Mouse (Mus musculus): ENCODE results near the gene Notch4. TPM values are rescaled to one million over a fixed set of nuclear protein-coding genes. Genes with fewer than 3 reads are reported as not detected.

The Notch4 gene
- total and polyA plus RNA-seq, 3 experiments: 0.25 TPM; not detected in 2

DNA sequence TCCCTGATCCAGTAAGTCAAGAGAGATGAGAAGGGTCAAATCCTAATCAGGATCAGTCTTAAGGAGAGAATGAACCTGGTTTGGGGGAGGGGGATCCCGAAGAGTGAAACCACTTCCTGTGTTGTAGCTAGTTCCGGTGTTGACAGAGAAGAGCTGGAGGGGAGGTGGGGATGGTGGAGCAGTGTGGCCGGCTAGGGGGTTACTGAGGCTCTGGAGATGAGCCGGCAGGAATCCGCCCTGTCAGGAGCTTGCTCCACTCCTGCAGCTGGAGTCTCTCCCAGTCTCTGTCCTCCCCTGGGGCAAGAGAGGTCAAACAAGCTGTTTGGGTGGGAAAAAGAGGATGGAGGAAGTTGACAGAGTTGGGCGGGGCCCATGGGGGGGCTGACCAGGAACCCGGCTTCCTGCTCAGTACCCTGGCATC, 25.6 kb downstream of the Notch4 start, which contains the start of gene Gpsm3 (continued):
- peak; percentile 72 for TF ChIP-seq MXI1 (IDR thresholded peaks at IDR 0.05; ENCODE audit: low read depth, low read length)
- TF ChIP-seq USF2 (conservative IDR thresholded peaks at IDR 0.05; ENCODE audit: low read depth, low read length): no peak
- TF ChIP-seq CTCF (conservative IDR thresholded peaks at IDR 0.05 in 1 of 2, IDR thresholded peaks at IDR 0.05 in 1 of 2; ENCODE audit: low read depth in 2 of 2, low read length in 2 of 2): no peak
- no peak for TF ChIP-seq JUND (conservative IDR thresholded peaks at IDR 0.05; ENCODE audit: low read depth, low read length)
- TF ChIP-seq RCOR1 (conservative IDR thresholded peaks at IDR 0.05; ENCODE audit: low read depth, low read length): no peak
- peak; percentile 92; the same call in 1 of the 2 replicates for TF ChIP-seq SIN3A (IDR thresholded peaks at IDR 0.05; ENCODE audit: low read length)
- peak; percentile 47; the same call in 1 of the 2 replicates for TF ChIP-seq TCF12 (IDR thresholded peaks at IDR 0.05; ENCODE audit: low read depth, low read length)
- no peak for TF ChIP-seq ZKSCAN1 (IDR thresholded peaks at IDR 0.05; ENCODE audit: borderline replicate concordance, low read depth, low read length)
- TF ChIP-seq ZNF384 (IDR thresholded peaks at IDR 0.05; ENCODE audit: low read depth, low read length): no peak

DNA sequence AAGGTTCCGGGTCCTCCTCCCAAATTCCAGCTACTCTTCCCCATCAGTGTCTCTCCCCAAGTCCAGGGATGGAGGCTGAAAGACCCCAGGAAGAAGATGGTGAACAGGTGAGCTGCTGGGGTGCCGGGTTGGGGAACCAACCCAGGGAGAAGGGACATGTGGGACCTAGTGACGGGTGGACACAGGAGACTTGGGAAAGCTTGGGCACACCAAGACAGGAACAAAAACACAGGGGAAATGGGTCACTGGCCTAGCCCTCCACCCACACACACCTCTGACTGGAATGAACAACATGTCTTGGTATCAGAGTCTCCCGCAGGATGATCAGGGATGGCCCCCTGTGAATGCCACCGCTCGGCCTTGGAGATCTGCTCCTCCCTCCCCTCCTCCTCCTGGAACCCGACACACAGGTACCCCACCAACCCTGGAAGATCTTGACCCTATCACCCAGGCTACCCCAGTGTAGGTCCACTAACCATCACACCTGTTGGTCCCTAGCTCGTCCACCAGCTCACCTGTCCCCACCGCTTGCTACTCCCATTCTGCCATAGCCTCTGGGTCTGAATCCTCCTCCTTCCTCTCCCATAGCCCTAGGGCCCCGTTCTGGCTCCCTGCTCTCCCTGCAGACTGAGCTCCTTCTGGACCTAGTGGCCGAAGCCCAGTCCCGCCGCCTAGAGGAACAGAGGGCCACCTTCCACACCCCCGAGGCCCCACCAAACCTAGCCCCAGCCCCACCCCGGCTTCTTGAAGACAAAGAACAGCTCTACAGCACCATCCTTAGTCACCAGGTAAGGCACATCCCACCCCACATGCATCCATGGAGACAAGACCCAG, 26.3 kb downstream of the Notch4 start:
- TF ChIP-seq RCOR1 (conservative IDR thresholded peaks at IDR 0.05; ENCODE audit: low read depth, low read length) (no peak), GABPA (IDR thresholded peaks at IDR 0.05; ENCODE audit: insufficient replicate concordance, low read depth, low read length) (no peak), MYC (IDR thresholded peaks at IDR 0.05; ENCODE audit: low read depth, low read length) (no peak), TCF12 (IDR thresholded peaks at IDR 0.05; ENCODE audit: low read depth, low read length) (no peak), POLR2AphosphoS2 (IDR thresholded peaks at IDR 0.05; ENCODE audit: low read depth, low read length) (no peak), JUND (conservative IDR thresholded peaks at IDR 0.05; ENCODE audit: low read depth, low read length) (no peak), MEF2A (IDR thresholded peaks at IDR 0.05; ENCODE audit: borderline replicate concordance, low read depth, low read length) (no peak), BHLHE40 (IDR thresholded peaks at IDR 0.05; ENCODE audit: low read depth, low read length) (no peak), USF2 (conservative IDR thresholded peaks at IDR 0.05; ENCODE audit: low read depth, low read length) (no peak), POLR2A (IDR thresholded peaks at IDR 0.05; ENCODE audit: low read depth, low read length) (no peak)
- H3K4me1 ChIP-seq (ENCODE audit: control insufficient read depth in 1 of 2, insufficient read depth in 2 of 2): peaks cover 8 to 49% of the 10 kb centered on the region in 2 experiments; a peak in 2 of 4 replicates

More for the DNA sequence above, 26.3 kb downstream of the Notch4 start:
- H3K27me3 ChIP-seq (replicated peaks): no peaks in the 10 kb centered on the region
- peak overlapping the region; percentile 85 for H3K27ac ChIP-seq (ENCODE audit: insufficient read depth, low read depth)
- in situ Hi-C loops (cut with MboI; ENCODE audit: low pct_ligation_motif_present, low pct_unique_long_range_greater_than_20kb, low sequenced_read_pairs) (no loop called here), dilution Hi-C loops (cut with MboI; ENCODE audit: extremely low pct_ligation_motif_present, extremely low pct_unique_long_range_greater_than_20kb, low sequenced_read_pairs) (no loop called here)
- DNase-seq (ENCODE audit: extremely low read depth): no peak
- peak overlapping the region; percentile 73 for H3K4me2 ChIP-seq (ENCODE audit: insufficient read depth, low read depth, poor library complexity, severe bottlenecking)
- H3K9ac ChIP-seq (ENCODE audit: insufficient read depth, low read depth): peak overlapping the region; percentile 67
- H3K9me3 ChIP-seq (replicated peaks; ENCODE audit: low read length): no peaks in the 10 kb centered on the region
- H3K36me3 ChIP-seq (replicated peaks in 1 of 2; ENCODE audit: control insufficient read depth in 1 of 2, insufficient read depth in 1 of 2, low read length in 1 of 2): peaks cover 11 to 22% of the 10 kb centered on the region in 2 experiments
- H3K4me3 ChIP-seq (replicated peaks in 1 of 3; ENCODE audit: low read depth in 2 of 3, low read length in 2 of 3, poor library complexity in 1 of 3): peak overlapping the region; percentile 51 to 88 (median 82)
- no peaks in the 10 kb centered on the region; the same call in 1 of the 2 replicates for H3K79me2 ChIP-seq (replicated peaks; ENCODE audit: control insufficient read depth, extremely low read depth, insufficient read depth, poor library complexity, severe bottlenecking)
